Mouse (Mus musculus) urinary bladder, postnatal 25 days (tissue): ENCODE measurements around the gene Comp.

Experiments
- DNase-seq: peaks from one replicate; pipeline ENCODE4 v3.0.0; 2022; ENCODE audit warnings: low spot score

Gene Comp

DNA sequence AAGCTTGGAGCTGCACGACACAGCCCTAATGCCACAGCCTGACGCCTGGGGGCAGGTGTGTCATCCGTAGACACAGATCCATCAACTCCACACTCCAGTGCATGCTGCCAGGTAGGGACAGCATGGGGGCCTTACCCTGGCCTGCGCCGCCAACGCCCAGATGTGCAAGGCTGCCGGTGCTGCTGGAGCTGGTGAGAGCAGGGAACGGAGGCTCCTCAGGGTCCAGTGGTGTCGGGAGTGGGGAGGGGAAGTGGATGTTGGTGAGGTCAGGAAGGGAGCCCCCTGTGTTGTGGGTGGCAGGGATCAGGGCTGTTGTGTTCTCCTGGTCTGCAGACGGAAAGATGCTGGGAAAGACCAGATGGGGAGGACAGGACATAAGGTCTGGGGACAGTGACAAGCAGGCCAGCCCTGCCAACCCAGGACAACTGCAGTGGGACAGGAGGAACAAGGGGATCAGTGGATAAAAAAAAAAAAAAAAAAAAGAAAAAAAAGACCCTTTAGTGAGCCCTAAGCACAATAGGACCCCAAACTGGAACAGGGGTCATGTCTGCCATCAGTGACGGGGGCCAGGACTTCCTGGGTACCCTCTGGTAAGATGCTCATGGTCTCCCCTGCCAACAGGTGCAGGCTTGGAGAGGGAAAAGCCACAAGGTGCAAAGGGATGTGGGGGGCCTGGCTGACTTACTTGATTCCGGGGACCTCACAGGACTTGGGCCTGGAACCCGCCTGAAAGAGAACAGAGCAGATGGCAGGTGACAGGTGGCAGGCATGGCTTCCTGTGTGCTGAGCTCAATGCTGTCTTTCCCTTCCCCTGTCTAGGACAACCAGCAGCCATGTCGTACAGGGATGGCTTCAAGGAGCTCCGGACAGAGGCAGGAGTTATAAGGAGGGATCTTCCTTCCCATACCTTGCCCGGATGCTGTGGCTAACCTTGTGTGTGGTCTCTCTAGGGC, 24.5 kb downstream of the Comp start:
- DNase-seq, result no peak

DNA sequence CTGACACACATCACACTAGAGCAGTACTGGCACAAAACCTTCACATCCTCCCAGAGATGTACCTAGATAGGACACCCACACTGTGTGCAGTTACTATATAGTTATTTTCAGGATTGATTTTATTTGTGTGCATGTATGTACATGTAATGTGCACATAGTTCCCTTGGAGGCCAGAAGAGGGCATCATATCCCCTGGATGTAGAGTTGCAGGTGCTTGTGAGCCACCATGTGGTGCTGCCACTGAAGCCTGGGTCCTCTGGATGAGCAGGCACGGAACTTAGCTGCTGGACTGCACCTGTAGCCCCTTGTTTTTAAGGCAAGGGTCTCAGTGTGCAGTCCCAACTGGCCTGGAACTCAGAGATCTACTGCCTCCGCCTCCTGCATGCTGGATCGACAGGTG, 30.9 kb downstream of the Comp start:
- no peak for DNase-seq

DNA sequence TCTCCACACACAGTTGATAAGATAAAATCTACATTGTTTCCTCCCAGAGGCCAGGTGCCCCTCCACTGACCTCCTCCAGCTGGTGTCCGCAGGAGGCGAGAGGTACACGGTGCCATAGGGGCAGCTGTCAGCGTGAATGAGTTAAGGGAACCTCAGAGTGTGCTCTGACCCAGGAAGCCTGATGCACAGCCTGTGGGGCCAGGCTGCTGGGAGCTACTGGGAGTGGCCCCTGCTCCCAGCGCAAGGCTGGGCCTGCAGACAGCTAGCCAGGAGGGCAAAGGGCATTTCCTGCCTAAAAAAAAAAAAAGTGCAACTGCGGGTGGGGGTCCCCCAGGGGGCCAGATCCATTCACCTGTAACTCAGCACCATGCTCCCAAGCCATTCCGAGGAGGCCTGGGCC, 31.8 kb downstream of the Comp start:
- no peak for DNase-seq

GRCm38 (mm10) chr8:70406427-70407069, 33.2 kb downstream of the Comp start:
- no peak for DNase-seq

- no peak for DNase-seq
Measured at GRCm38 (mm10) chr8:70408301-70408700, 34.9 kb downstream of the Comp start.

DNA sequence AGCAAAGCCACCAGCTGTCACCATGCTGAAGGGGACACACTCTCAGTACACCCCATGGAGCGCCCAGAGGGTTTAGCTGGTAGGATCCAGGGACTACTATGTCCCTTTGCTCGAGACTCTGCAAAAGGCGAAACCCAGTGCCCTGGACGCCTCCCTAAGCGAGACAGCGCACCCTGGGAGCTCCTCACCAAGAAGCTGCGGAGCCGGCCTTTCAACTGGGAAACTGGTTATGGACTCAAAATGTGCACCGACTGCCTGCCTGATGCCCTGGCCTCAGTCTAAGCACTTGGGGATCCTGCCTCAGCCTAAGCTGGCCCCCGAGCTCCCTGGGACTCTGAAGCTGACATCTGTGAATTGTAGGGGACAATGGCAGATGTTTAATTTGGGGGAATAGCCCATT, 35.7 kb downstream of the Comp start:
- DNase-seq, result no peak

- DNase-seq, result no peak
Measured at GRCm38 (mm10) chr8:70409455-70409871, 36.1 kb downstream of the Comp start.

DNA sequence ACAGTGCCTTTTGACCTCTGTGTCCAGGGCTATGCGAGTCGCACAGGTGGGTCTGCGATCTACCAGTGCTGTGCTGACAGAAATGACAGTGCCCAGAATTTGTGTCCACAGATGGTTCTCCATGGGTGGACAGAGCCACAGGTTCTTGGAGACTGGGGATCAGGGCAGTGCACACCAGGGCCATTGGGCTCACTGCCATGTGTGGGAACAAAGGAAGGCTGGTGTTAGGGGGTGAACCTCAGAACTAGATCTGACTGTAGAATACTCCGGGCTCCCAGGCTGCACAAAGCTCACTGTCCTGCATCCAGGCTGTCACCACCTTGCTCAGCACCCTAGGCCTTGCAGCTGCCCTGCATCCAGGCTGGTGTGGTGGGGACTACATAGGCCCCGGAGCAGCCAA, 36.9 kb downstream of the Comp start:
- no peak for DNase-seq

- no peak for DNase-seq
Measured at GRCm38 (mm10) chr8:70414310-70414946, 41.1 kb downstream of the Comp start.

GRCm38 (mm10) chr8:70415540-70416451, 42.4 kb downstream of the Comp start:
- DNase-seq, result no peak

- DNase-seq, result no peak
Measured at GRCm38 (mm10) chr8:70416941-70417340, 43.6 kb downstream of the Comp start.

DNA sequence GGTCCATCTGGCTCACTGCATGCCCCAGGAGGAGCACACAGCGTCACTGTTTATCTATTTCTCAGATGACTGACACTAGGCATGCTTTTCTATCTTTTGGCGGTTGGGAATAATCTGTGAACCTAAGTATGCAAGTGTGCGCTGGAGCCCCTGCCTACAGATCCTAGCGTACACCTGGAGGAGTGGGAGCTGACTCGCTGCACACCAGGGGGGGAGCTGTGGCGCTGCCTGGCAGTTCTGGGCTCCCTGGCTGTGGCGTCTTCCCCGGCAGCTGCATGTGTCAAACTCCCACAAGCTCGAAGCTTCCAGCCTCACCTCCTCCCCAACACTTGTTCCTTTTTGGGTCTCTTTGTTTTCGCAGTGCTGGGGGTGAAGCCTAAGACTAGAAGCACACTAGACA, 44.6 kb downstream of the Comp start:
- DNase-seq, result no peak

DNA sequence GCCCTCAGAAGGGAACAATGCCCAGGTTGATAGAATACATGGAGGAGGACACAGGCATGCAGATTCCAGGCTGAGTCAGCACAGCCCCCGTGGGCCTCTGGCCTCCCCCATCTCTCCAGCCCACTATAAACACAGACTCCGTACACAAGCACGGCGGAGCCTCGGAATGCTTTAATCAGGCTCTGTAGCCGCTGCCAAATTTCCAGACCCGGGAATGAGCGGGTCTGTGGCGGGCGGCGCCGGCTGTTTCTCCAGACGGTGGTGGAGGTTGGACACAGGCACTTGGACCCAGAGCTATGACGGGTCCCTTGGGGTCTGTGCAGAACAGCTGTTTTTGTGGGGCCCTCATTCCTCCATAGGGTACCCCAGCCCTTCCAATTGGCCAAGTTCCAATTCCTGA, 45.6 kb downstream of the Comp start:
- no peak for DNase-seq

GRCm38 (mm10) chr8:70419879-70420643, 46.7 kb downstream of the Comp start:
- no peak for DNase-seq

- no peak for DNase-seq
Measured at GRCm38 (mm10) chr8:70421349-70422104, 48.2 kb downstream of the Comp start.

DNA sequence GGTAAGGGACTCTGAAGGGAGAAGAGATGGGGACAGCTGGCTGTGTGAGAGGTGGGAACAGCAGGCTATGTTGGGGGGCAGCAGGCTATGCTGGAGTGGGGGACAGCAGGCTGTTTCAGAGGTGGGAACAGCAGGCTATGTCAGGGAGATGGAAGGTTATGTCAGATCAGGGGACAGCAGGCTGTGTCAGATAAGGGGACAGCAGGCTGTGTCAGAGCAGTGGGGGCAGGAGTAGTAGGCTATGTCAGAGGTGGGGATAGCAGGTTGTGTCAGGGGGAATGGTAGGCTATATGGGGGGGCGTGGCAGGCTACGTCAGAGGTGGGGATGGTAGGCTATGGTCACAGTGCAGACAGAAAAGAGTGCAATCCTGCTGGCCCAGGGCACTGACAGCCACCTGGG, 49.4 kb downstream of the Comp start:
- DNase-seq, result no peak

DNA sequence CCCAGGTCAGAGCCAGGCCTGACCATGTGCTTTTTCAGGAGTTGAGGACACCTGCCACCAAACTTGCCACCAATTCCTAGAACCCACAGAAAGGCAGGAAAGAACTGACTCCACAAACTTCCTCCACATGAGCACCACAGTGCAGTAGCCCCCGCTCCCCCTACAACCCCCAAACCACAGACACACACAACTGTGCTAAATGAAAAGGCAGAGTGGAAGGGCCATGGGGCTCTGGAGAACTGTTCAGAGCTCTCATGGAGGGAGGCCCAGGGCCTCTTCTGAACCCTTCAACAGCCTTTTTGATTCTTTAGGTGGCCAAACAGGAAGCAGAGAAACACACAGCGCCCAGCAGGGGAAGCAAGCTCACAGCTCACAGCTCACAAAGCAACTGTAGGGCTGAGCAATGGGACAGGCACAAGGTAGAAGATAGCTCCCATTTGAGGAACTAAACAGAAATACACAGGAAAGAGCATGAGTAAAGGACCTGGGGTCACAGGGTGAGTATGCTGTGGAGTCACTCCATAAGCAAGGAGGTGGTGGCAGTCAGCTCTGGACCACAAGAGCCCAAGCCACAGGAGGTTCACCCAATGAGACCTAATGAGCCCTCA, 53.0 kb downstream of the Comp start:
- no peak for DNase-seq

- no peak for DNase-seq
Measured at GRCm38 (mm10) chr8:70431213-70431612, 57.9 kb downstream of the Comp start.
